Mouse (Mus musculus) layer of hippocampus, adult 6 months (tissue): ENCODE data around the gene Gm8232. TPM values are rescaled to one million over a fixed set of nuclear protein-coding genes. Genes with fewer than 3 reads are reported as not detected.

Experiments
- long read RNA-seq, 2 experiments: library from polyadenylated mRNA; unstranded; transcript quantifications; one replicate each; pipeline ENCODE4 v2.0.0; 2019 to 2020
- polyA plus RNA-seq: library from polyadenylated mRNA; unstranded; fragments of <200 nt; fragmentation: Nextera tagmentation; gene quantifications from 2 replicates; pipeline ENCODE4 v1.2.3, GENCODE M21; 2021

Gene Gm8232
- polyA plus RNA-seq: not detected in 2 replicates
- long read RNA-seq, experiment 1: 0 reads
- long read RNA-seq, experiment 2: 0 reads

DNA sequence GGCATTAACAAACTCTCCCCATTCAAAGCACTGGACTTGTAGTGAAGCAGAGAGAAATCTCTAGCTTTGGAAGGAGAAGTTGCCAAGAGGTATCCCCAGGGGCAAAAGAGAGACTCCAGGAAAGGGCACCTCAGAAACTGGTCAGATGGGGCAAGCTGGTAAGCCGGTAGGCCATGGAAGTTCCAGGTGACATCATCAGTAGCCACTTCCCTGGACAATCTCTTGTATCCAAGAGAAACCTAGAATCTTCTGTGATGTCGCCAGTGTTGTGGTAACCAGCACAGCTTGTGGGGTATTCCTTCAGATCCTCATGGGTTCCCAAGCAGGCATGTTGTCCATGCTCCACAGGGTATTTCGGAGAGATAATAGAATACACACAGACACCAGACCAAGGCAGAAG is at the start of gene Gm8232:
TSS of gene Gm8232 (plus strand) at position 301 of the 400 bp plus-strand sequence.

DNA sequence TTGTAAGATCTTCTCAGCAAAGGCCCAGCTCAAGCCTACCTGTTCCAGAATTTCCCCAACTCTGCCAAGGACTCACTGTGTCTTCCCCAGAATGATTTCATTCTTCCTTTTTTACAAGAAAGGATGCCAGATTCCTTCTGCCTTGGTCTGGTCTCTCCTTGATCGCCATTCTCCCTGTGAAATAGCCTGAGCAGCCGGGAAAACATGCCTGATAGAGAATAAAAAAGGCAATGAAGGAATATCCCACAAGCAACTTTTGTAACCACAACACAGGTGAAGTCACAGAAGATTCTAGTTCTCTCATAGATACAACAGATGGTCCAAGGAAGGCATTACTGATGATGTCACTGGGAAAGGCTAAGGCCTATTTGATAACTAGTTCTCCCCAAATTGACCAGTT is 22.8 kb upstream of the Gm8232 start, which contains the start of gene Gm3371:
TSS of gene Gm3371 (minus strand) at position 101 of the 400 bp plus-strand sequence.

Other genes with a start within 250 kb of the Gm8232 start
- not detected in 2 replicates for gene Gm8212, start 236.0 kb upstream of the Gm8232 start, polyA plus RNA-seq
- gene 4930503E14Rik, start 220.4 kb upstream of the Gm8232 start, polyA plus RNA-seq: not detected in 2 replicates
- not detected in 2 replicates for gene Gm8220, start 148.1 kb upstream of the Gm8232 start, polyA plus RNA-seq
- not detected in 2 replicates for gene Gm5930, start 95.1 kb upstream of the Gm8232 start, polyA plus RNA-seq
- not detected in 2 replicates for gene Gm8229, start 68.3 kb upstream of the Gm8232 start, polyA plus RNA-seq
- not detected in 2 replicates for gene Gm3371, start 22.9 kb upstream of the Gm8232 start, polyA plus RNA-seq
- not detected in 2 replicates for gene BC061237, start 58.8 kb downstream of the Gm8232 start, polyA plus RNA-seq
- not detected in 2 replicates for gene Gm17093, start 84.6 kb downstream of the Gm8232 start, polyA plus RNA-seq
- gene Gm8247, start 149.5 kb downstream of the Gm8232 start, polyA plus RNA-seq: not detected in 2 replicates
- gene Gm5624, start 194.3 kb downstream of the Gm8232 start, polyA plus RNA-seq: not detected in 2 replicates